Mouse (Mus musculus): ENCODE measurements around the gene Gfap. TPM values are rescaled to one million over a fixed set of nuclear protein-coding genes. Genes with fewer than 3 reads are reported as not detected.

Gene Gfap
- not detected for total RNA-seq (2021)
- long read RNA-seq, experiment 1 = 0 reads
- long read RNA-seq, experiment 2 = 0 reads

DNA sequence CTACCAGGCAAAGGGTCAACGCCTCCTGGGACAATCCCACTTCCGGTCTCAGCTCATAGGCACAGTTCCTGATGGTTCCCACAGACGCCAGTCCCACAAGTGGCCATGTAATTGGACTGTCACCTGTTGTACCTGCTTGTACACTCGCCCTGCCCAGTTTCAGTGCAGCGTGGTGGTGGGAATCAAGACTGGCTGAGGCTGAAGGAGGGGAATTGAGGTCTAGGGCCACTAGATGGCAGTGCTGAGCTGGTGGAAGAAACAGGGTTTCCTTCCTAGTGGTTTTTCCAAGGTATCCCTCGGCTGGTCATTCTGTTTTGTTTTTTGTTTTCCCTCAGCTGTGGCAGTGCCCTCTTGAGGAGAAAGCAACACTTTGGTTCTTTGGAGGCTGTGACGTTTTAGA lies at the start of gene Gfap:
TSS of gene Gfap (minus strand) at position 150 of the 400 bp plus-strand sequence.
- peak; percentile 51 for DNase-seq

DNA sequence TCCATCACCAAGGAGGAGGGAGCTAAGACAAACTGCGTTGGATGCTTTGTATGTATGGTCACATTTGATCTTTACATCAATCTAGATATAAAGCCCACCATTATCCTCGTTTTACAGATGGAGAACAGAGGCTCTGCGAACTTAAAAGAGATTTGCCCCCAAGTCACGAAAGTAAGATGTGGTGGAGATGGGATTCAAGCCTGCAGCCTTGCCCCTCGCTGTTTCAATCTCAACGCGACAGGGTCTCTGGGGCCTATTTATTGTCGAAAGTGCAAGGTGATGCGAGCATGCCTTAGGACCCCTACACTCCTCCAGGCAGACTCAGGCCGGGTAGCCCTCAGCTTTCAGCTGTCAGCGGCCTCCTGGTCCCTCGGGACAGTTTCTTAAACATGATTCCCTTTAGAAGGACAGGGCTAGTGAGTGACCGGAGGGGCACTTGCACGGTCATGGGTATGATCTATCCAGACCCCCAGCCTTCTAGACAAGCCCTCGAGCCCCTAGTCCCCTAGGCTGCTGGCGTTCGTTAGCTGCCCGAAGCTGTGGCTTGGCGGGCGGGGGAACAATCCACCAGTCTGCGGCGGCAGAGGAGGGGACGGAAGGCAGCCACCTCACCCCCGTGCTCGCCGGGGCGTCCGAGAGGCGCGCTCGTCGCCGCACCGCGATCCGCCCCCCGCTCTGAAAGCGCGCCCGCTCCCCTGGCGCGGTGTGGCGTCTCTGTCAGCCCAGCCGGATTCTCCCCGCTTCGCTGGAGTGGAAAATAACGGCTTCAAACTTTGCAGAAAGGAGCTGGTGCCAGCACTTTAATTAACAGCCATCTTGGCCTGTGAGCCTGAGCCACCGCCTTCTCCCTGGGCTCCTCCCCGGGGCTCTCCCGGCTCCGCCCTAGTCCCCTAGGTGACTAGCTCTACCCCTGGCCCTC lies 47.6 kb upstream of the Gfap start:
- DNase-seq = peak; percentile 18

DNA sequence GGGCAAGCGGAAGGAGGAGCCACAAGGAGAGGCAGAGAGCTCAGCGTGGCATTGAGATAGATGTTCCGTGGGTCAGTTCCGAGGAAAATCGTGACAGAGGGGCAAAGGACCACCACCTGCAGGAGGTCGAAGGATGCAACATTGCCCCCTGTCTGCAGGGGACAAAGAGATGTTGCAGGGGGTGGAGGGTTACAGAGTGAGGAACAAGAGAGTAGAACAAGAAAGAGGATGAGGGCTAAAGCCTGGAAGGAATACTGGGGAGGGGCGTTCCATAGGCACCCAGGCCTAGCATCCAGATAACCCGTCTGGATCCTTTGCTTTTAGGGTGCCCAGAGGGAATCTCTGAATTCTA lies 46.3 kb upstream of the Gfap start:
- no peak for DNase-seq

DNA sequence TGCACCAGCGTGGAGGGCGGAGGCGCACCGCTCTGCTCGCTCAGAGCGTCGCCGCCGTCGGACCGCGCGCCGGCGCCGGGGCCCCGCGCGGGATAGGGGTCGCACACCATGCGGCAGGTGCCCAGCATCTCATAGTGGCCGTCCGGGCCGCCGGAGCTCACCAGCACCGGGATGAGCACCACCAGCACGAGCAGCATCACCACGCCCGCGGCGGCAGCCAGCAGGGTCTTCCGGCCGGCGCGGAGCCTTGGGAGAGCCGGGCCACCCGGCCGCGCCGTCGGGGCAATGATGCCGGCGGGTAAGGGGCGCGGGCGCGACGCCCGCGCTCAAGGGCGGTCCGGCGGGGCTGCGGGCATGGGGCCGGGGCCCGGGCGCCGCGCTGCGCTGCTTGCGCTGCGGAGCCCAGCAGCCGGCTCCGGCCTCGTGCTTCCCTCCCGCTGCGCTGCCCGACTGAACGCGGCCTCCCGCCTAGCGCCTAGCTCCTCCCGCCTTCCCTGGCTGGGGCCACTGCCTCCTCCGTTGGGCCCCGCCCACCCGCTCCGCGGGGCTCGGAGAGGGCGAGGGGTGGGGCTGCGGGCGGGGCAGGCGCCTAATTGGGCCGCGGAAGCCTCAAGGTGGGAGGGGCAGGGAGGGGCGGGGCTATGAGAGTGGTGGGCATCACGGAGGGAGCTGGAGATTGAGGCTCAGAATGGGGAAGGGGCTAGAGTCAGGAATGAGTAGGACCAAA lies 45.7 kb upstream of the Gfap start, which contains the start of gene C1ql1:
TSS of gene C1ql1 (minus strand) at position 424 of the 727 bp plus-strand sequence.
- peak; percentile 90 for DNase-seq

DNA sequence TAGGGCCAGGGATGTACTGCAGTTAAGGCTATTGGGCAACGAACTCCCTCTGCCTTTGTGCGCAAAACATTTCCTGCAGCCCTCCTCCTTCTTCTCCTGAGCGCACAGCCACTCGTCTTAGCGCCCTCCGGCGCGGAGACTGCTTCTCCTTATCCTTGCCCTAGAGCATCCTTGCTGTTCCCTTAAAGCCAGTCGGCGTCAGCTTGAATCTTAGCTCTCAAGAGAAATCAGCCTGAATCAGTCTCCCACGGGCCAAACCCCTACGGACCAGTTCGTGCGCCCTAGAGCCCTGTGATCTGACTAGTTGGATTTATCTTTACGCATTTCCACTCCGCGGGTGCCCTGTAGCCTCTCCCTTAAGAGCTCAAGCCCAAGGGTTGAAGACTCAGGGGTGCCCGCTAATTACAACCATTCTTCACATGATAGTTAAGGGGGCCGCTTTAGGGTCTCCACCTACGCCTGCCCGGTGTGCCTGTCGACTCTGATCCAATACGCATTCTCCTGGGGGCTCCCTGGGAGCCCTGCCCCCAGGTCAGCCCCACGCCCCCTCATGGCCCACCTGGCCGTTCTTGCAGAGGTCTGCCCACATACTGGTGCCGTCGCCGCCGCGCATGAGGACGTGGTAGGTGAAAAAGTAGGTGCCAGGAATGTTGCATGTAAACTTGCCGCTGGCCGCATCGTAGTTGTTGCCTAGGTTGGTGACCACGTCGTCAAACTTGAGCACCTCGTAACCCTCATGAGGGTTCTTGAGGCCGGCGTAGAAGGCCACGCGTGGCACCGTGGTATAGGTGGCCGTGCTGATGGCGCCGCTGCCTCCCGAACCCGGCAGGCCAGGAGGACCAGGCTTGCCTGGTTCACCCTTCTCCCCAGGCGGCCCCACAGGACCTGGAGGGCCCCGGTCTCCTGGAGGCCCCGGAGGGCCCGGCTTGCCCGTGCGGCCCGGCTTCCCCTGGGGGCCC lies 44.9 kb upstream of the Gfap start:
- DNase-seq = no peak

DNA sequence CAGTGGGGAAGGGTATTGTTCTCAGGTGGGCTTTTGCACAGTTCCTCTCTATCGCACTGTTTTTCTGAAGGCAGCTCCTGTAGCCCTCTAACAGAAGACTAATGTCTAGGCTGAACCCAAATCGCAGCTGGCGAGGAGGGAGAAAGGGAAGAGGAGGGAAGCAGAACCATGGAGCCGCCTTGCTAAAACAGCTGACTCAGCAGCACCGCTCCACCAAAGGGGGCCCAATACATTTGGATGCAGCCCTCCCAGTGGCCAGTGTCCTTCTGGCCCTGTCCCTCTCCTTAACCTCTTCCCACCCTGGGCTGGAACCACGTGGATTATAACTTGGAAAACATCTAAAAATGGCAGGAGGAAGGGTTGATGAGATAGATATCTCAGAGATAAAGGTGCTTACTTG lies 40.5 kb upstream of the Gfap start:
- DNase-seq = no peak

DNA sequence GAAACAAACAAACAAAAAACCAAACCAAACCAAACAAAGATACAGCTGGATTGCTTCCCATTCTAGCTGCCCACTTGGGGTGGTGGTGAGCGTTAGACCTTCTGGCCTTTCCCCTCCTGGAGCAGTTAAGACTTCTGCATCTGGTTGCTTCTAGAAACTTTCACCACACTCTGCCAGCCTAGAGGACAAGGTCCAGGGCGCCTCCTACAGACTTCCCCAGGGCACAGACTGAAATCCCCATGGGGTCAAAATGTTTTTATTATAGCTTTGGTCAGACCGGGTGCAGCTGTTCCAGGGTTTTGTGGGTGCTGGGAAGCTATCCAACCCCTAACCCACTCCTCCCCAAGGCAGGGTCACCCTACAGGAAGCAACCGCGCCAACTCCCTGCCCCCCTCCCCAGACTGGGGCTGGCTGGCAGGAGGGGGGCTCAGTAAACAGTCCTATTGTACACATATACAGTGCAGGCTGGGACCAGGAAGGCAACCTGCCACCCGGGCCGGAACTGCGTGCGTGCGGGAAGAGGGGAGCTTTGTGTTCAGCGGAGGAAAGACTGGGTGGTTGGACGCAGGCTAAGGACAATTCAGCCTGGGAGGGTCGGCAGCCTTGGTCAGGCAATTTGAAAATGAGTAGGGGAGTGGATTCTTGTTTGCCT lies 38.4 kb upstream of the Gfap start:
- DNase-seq = no peak

DNA sequence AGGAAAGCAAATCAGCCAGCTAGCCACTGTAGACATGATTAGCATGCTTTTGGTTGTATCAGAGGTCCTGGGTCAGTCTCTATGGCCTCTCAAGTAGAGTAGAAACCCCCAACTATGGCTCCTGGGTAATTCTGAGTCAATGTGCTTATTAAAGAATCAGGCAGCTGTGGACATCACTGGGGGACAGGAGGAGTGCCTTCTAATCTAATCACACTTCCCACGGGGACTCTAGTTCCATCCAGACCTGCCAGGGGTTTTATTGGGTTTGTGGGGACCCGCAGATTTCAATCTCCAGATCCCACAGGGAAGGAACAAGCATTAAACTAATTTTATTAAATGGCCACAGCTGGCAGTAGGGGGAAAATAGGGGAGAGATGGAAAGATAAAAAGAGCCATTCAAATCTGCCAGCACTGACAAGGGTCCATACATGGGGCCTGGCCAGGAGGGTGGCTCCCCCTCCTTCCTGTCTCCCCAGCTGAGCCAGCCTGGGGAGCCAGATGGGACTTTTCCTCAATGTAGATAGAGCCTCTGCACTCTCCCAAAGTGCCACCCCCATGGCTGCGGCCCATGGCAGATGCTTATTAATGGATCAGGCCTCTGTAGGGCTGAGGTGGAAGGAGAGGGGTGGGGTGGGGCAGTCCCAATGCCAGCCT lies 36.9 kb upstream of the Gfap start:
- no peak for DNase-seq

DNA sequence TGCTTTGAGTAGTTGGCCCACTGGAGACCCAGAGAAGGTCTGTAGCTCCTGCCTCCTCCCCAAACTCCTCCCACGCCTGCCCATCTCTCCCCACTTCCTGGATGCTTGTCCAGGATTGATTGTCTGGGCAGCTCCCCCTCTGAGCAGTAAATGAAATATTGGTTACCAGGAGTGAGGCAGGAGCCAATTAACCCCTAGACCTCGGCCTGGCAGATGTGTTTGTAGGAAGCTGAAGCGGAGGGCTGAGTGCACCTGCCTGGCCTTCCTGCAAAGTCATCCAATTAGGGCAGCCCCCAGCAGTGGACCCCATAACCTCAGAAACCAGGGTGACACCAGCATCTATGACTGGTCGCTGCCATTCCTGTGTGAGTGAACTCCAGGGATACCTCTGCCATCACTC lies 35.6 kb upstream of the Gfap start:
- no peak for DNase-seq

DNA sequence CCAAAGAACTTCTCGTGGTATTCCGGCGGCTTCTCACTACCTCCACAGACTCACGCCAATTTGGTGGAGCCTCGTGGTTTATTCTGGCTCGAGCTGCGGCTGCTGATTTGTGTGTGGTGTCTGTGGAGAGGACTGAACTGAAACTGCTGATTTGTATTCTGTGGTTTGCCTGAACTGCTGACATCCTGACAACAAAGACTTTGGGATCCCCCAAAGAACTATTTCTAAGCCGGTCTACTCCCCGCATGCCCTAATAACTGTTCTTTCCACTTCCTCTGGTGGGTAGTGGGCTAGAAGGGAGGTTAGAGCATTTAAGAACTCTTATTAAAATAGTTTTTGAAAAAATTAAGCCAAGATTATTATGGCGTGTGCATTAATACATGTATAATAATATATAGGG lies 30.0 kb upstream of the Gfap start:
- no peak for DNase-seq

DNA sequence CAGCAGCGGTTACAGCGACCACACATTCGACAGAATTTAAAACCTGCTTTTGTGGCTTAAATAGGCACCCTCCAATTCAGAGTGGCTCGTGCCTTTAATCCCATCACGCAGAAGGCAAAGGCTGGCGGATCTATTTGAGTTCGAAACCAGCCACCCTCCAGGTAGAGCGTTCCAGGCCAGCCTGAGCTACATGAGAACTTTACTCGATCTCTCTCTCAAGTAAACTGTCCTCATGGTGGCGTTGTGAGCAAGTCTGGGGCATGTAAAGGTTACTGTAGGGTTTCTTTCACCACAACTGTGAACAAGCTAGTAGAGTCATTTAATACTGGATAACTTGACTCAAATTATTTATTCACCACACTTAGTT lies 24.6 kb upstream of the Gfap start:
- DNase-seq = no peak

DNA sequence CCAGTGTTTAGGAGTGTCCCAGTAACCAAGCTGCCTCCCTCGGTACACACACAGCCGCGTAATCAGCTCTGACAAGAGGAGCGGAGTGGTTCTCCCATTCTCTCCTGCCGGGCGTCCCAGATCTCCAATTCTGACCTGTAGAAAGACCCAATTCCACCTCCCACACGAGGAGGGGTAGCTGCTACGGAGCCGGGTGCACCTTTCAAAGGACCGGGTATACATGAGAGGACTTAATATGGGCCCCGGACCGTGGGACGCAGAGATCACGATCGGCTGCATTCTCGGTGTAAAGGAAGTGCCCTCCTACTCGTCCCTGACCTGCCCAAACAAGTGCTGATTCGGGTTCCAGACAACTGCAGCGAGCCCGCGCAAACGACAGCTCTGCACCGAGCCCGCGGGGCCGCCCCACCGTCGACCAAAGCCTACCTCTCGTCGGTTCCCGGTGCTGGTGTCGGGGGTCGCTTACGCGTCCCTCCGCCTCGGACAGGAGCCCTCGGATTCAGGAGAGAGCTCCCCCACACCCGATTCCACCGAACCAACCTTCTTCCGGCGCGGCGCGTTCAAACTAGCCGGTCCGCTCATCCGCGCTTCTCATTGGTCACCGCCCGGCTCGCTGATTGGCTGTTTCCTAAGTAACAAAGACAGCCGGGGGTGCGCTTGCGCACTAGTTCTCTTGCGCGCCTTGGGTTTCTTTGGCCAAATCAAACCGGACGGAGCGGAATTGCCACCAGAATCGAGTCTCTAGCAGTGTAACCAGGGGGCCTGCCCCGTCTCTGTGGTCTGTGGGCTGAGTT lies 24.0 kb upstream of the Gfap start, which contains the start of gene Kif18b:
TSS of gene Kif18b (minus strand) at position 568 of the 794 bp plus-strand sequence.
- peak; percentile 90 for DNase-seq

DNA sequence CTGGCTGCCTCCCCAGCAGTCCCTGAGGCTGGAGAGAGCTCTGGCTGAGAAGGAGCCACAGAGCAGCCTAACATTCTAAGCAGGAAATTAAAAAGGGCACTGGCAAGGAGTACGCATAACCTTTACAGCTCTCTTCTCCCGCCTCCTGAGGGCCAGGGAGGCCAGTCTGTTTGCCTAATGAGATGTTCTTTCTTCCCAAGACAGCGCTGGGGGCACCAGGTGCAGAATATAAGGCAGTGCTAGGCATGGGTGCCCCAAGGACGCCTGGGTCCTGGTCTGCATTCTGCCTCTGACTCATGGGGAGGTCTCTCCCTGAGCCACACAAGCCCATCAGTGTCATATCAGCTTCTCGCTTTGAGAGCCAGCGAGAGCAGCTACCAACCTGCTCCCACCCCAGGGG lies 20.8 kb upstream of the Gfap start:
- DNase-seq = no peak

DNA sequence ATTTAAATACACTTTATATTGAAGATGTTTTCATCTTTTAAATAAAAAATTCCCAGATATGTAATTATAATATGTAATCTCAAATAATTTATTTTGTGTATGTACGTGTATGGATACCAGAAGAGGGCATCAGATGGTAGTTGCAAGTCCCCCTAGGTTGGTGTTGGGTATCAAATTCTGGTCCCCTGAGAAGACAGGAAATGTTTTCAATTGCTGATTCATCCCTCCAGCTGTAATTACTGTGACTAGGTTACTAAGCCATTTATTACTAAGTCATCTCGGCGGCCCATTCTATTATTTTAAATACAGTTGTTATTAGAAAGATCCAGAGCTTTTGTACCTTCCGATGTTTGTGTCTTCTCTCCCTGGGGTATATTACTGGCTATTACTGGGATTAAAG lies 17.4 kb upstream of the Gfap start:
- DNase-seq = no peak

DNA sequence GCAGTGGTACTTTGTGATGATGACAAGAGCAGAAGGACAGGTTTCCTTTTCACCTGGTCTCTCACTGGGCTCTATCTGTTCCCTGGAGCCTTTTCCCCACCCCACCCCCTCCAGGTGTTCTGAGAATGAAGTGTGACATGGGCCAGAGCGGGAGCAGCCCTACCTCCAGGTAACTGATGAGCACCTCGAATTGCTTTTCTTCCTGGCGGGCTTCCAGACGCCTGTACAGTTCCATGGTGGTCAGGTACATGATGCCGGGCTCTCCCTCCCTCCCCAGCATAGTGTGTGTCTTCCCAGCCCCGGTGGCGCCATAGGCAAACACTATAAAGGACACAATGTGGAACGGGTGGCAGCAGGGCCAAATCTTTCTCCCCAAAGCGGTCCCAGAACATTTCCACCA lies 14.7 kb upstream of the Gfap start:
- DNase-seq = no peak

DNA sequence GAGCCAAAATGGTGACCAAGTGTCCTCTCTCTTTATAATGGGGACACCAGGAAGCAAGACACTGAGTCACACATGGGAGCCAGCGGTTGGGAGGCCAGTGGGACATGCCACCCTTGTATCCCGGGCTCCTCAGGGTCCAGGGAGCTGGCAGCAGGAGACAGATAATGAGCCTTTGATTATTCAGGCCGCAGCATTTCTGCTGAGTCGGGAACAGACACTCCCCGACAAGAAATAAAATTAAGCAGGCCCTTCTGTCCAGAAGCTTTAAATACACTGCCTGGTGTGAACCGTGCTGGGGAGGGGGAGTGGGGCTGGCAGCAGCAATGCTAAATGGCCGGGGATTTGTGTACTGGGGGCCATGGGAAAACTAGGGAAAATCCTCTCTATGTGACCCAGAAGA lies 10.7 kb upstream of the Gfap start:
- no peak for DNase-seq

DNA sequence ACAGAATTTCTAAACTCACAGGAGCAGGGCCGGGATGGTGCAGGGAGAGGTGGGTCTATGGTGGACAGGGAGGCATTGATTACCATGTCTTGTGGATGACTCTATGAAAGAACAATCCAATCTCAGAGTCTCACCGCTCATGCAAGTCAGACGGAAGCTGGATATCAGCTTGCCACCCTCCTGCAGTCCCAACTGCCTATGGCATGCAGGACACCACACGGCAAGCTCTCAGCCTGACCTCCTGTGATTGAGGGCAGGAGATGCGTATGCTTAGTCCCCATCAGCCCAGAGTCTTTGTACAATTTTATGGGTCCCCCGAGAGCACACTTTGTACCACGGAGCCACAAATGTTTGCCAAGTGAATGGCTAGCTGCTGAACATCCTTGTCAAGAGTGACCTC lies 2.9 kb upstream of the Gfap start:
- no peak for DNase-seq

DNA sequence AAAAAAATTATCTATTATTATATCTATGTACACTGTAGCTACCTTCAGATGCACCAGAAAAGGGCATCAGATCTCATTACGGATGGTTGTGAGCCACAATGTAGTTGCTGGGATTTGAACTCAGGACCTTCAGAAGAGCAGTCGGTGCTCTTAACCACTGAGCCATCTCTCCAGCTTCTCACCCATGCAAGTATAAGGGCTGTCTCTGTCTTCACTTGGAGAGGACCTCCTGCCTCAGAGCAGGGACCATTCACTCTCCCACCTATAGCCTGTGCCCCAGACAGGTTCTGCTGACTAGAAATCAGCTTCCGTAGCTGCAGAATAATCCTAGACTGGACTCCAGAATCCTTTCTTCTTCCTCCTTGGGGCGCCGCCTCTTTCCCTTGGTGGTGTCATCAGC lies 1.4 kb upstream of the Gfap start:
- no peak for DNase-seq

DNA sequence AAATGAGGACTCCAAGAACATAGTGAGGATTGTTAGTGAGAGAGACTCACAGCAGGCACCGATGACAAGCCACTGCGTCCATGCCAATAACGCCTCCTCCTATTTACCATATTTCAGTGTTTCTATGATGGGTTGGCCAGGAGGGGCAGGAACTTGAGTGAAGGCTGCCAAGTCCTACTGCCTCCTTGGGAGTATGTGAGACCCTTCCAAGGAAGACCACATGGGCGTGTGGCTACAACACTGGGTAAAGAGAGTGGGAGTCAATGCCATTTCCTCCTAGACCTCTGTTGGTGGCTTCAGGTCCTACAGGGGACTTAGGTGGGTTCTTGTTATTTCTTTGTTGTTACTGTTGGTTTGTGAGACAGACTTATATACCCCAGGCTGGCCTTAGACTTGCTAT lies 487 bp upstream of the Gfap start:
- no peak for DNase-seq

DNA sequence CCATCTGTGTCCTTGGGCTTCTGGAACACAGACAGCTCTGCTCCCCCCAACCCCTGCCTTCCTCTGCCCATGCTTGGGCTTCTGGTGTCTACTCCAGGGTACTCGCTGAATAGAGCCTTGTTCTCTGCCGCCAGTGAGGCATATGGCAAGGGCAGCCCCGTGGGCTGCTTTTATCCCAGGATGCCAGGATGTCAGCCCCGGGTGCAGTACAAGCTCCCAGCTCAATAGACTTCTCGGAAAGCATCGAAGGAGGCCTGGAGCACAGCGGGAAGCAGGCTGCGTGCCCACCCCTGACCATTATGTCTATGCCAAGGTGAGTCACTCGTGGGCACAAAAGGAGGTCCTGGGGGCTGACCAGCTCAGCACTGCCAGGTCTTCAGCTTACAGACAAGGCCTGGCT lies 2.3 kb downstream of the Gfap start:
- DNase-seq = no peak
